Mouse (Mus musculus) heart, embryonic 15.5 days (tissue): ENCODE results near the gene Satb2. TPM values are rescaled to one million over a fixed set of nuclear protein-coding genes. Genes with fewer than 3 reads are reported as not detected.
"Not testable (repeated sequence)": the region's sequence is repeated elsewhere in the genome, so short reads cannot be mapped to it uniquely, and the experiment has no call there.

Experiments used
- ATAC-seq: fragments of 200-750 bp; cut with Nextera tagmentation; replicated peaks from 2 replicates; pipeline ENCODE4 v1.8.0; 2017; ENCODE audit warnings: low read depth, moderate TSS enrichment; ENCODE audit not compliant: insufficient number of reproducible peaks, insufficient read depth, low FRiP score
- H3K27ac ChIP-seq: fragments of 300-500 bp; sonication (generic); 2 replicates; pipeline ENCODE4 v1.5.1; 2015; ENCODE audit warnings: mild to moderate bottlenecking, inconsistent platforms
- H3K27me3 ChIP-seq: fragments of 300-500 bp; sonication (generic); 2 replicates; pipeline ENCODE4 v1.6.1; 2015; ENCODE audit warnings: inconsistent platforms
- H3K36me3 ChIP-seq: fragments of 300-500 bp; sonication (generic); 2 replicates; pipeline ENCODE4 v1.6.1; 2015; ENCODE audit warnings: mild to moderate bottlenecking, inconsistent platforms
- H3K4me1 ChIP-seq: fragments of 300-500 bp; sonication (generic); replicated peaks from 2 replicates; pipeline ENCODE4 v1.6.1; 2015; ENCODE audit warnings: inconsistent platforms
- H3K4me2 ChIP-seq: fragments of 300-500 bp; sonication (generic); 2 replicates; pipeline ENCODE4 v1.6.1; 2015; ENCODE audit warnings: inconsistent platforms, mild to moderate bottlenecking, moderate library complexity
- H3K4me3 ChIP-seq: fragments of 300-500 bp; sonication (generic); 2 replicates; pipeline ENCODE4 v1.5.1; 2015; ENCODE audit warnings: mild to moderate bottlenecking, inconsistent platforms
- H3K9ac ChIP-seq: fragments of 300-500 bp; sonication (generic); 2 replicates; pipeline ENCODE4 v1.6.1; 2015; ENCODE audit warnings: mild to moderate bottlenecking, inconsistent platforms
- H3K9me3 ChIP-seq: fragments of 300-500 bp; sonication (generic); replicated peaks from 2 replicates; pipeline ENCODE4 v1.6.1; 2016; ENCODE audit warnings: inconsistent platforms
- whole genome bisulfite sequencing: fragments of 180-500 bp; shearing (Covaris S2); methylation state at CpG from one replicate; pipeline ENCODE4 v1.1.7; 2015; ENCODE audit warnings: mixed read lengths; 5-methylcytosine and 5-hydroxymethylcytosine counted together
- polyA plus RNA-seq: library from polyadenylated mRNA; unstranded; fragments of >200 nt; fragmentation: Nextera tagmentation; extraction: Ambion mirVana; gene quantifications from 2 replicates; pipeline ENCODE4 v1.2.1, GENCODE M21; 2015

The Satb2 gene
- polyA plus RNA-seq, 1 experiment from 2014 or later, result 0.10 TPM

DNA sequence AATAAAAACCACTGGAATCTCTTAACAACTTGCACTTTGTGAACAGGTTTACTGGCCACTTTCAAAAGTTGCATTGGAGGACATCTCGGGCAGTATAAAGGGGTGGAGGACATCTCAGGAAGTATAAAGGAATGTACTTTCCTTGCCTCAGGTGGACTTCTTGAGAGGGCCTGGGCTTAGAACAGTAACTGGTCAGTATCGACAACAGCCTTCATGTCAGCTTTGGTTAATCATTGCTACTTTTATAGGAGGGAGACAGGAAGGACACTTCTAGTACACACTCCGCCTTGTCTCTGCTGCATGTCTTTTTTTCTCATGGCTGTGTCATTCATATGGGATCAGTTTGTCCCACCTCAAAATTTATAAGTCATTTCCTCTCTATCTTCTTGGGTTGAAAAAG is 156.4 kb downstream of the Satb2 start:
- H3K36me3 ChIP-seq, result no peaks in the 10 kb centered on the region
- no peak for ATAC-seq
- H3K9ac ChIP-seq, result no peak overlapping the region
- no peak overlapping the region for H3K27ac ChIP-seq
- no peaks in the 10 kb centered on the region for H3K9me3 ChIP-seq
- WGBS, result 82% methylated on average over 3 of the region's 3 CpGs
- H3K4me3 ChIP-seq, result no peak overlapping the region
- no peaks in the 10 kb centered on the region for H3K4me1 ChIP-seq
- no peak overlapping the region for H3K4me2 ChIP-seq
- H3K27me3 ChIP-seq, result no peaks in the 10 kb centered on the region

GRCm38 (mm10) chr1:56813506-56813905 is 164.9 kb downstream of the Satb2 start:
- H3K27ac ChIP-seq, result no peak overlapping the region
- H3K4me2 ChIP-seq, result no peak overlapping the region
- no peak for ATAC-seq
- no peak overlapping the region for H3K4me3 ChIP-seq
- H3K36me3 ChIP-seq, result no peaks in the 10 kb centered on the region
- H3K9me3 ChIP-seq, result no peaks in the 10 kb centered on the region
- no peaks in the 10 kb centered on the region for H3K4me1 ChIP-seq
- no peak overlapping the region for H3K9ac ChIP-seq
- H3K27me3 ChIP-seq, result no peaks in the 10 kb centered on the region

DNA sequence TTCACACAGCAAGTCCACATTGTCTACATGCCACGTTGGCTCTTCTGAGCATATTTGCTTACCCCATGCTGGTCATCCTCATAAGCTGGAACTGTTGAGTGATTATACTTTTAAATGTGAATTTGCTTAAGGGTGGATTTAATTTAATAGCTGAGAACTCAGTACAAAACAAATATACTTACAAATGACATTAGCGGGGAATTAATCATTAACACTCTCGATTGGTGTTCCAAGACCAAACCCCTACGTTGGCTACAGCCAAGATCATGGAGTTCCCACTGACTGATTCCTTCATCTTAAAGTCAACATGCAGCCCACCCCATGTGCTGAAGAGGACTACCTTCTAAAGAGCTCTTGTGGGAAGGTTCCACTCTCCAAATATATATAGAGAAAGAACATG is 165.5 kb downstream of the Satb2 start:
- no peak for ATAC-seq
- H3K9me3 ChIP-seq, result no peaks in the 10 kb centered on the region
- WGBS, result 82% methylated on average over 4 of the region's 4 CpGs

DNA sequence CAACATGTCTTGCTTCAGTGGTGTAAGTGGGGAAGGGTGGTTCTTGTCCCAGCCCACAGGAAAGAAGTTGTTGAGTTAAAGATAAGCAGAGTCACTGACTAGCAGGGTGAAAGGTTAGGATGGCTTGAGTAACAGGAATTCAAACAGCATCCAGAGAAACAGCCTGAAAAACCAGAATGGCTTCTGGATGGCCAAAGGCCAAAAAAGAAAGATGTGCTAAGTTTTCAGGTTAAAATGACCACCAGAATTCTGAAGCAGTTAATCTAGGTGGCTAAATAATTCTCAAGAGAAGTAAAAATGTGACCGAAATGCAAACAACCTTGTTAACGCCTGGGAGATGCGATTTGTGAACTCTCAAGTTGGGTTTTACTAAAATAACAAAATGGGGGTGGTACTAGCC is 167.0 kb downstream of the Satb2 start:
- Histone ChIP-seq H3K9ac (no peak overlapping the region), H3K9me3 (no peaks in the 10 kb centered on the region), H3K4me2 (no peak overlapping the region), H3K27ac (no peak overlapping the region), H3K27me3 (no peaks in the 10 kb centered on the region), H3K4me3 (no peak overlapping the region), H3K4me1 (no peaks in the 10 kb centered on the region), H3K36me3 (no peaks in the 10 kb centered on the region)
- WGBS, result 87% methylated on average over 3 of the region's 3 CpGs
- ATAC-seq, result no peak

More for the DNA sequence above, 165.5 kb downstream of the Satb2 start:
- Histone ChIP-seq H3K4me2 (no peak overlapping the region), H3K27ac (no peak overlapping the region), H3K4me3 (no peak overlapping the region), H3K36me3 (no peaks in the 10 kb centered on the region), H3K27me3 (no peaks in the 10 kb centered on the region), H3K4me1 (no peaks in the 10 kb centered on the region), H3K9ac (no peak overlapping the region)

GRCm38 (mm10) chr1:56806006-56806405 is 172.4 kb downstream of the Satb2 start:
- Histone ChIP-seq H3K27me3 (no peaks in the 10 kb centered on the region), H3K4me2 (no peak overlapping the region), H3K9ac (no peak overlapping the region), H3K36me3 (no peaks in the 10 kb centered on the region), H3K4me1 (no peaks in the 10 kb centered on the region), H3K9me3 (no peaks in the 10 kb centered on the region), H3K4me3 (no peak overlapping the region), H3K27ac (no peak overlapping the region)
- 73% methylated on average over 5 of the region's 5 CpGs for WGBS
- ATAC-seq, result no peak

DNA sequence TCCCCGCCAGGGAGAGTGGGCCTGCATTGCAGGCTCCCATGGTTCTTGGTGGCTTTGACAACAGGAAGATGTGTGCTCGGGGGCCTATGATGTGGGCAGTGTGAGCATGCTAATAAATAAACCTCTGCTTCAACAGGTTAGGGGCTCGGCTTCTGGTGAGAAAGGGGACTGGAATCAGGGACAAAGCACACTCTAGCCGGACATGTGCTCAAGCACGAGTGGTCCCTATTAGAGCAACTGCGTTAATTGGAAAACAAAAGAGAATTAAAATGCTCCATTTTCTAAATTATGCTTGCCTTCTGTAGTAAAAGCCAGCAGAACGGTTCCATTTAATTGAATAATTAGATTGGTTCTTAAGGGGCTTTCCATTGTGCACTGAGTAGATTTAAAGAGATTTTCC is 177.8 kb downstream of the Satb2 start:
- Histone ChIP-seq H3K4me1 (no peaks in the 10 kb centered on the region), H3K27me3 (no peaks in the 10 kb centered on the region), H3K27ac (no peak overlapping the region), H3K4me2 (no peak overlapping the region), H3K9me3 (no peaks in the 10 kb centered on the region), H3K36me3 (no peaks in the 10 kb centered on the region), H3K9ac (no peak overlapping the region), H3K4me3 (no peak overlapping the region)
- WGBS, result 83% methylated on average over 7 of the region's 7 CpGs
- ATAC-seq, result no peak

- H3K4me2 ChIP-seq, result 0 out of 2 replicates have a peak overlapping the region, but pooled peaks have one; percentile 13
Measured at GRCm38 (mm10) chr1:56795016-56795608, 183.3 kb downstream of the Satb2 start.

DNA sequence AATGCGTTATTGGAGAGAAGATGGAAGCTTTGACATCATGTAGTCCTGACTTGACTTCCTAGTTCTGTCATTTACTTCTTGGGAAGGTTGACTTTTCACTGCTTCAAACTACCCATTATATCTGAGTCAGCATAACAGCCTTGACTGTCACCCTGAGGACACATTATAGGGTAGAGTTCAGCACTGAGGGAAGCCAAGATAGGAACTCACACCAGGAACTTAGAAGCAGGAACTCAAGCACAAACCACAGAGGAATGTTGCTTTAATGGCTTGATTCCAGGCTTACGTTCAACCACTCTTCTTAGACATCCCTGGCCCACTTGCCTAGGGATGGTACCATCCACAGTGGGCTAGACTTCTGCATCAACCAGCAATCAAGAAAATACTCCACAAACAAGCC is 188.8 kb downstream of the Satb2 start:
- no peak for ATAC-seq
- no peak overlapping the region for H3K27ac ChIP-seq
- H3K4me1 ChIP-seq, result no peaks in the 10 kb centered on the region
- no peaks in the 10 kb centered on the region for H3K36me3 ChIP-seq
- H3K9me3 ChIP-seq, result no peaks in the 10 kb centered on the region
- no peak overlapping the region for H3K4me2 ChIP-seq
- WGBS, result 72% methylated on average over 2 of the region's 2 CpGs
- H3K4me3 ChIP-seq, result no peak overlapping the region
- H3K9ac ChIP-seq, result no peak overlapping the region
- no peaks in the 10 kb centered on the region for H3K27me3 ChIP-seq

More at GRCm38 (mm10) chr1:56795016-56795608, 183.3 kb downstream of the Satb2 start:
- H3K9me3 ChIP-seq, result no peaks in the 10 kb centered on the region
- no peaks in the 10 kb centered on the region for H3K36me3 ChIP-seq
- H3K4me1 ChIP-seq, result no peaks in the 10 kb centered on the region
- no peak for ATAC-seq
- H3K4me3 ChIP-seq, result peak overlapping the region; percentile 7; the same call in 1 of the 2 replicates
- no peak overlapping the region for H3K9ac ChIP-seq
- no peak overlapping the region for H3K27ac ChIP-seq
- WGBS, result 71% methylated on average over 19 of the region's 19 CpGs
- no peaks in the 10 kb centered on the region for H3K27me3 ChIP-seq

DNA sequence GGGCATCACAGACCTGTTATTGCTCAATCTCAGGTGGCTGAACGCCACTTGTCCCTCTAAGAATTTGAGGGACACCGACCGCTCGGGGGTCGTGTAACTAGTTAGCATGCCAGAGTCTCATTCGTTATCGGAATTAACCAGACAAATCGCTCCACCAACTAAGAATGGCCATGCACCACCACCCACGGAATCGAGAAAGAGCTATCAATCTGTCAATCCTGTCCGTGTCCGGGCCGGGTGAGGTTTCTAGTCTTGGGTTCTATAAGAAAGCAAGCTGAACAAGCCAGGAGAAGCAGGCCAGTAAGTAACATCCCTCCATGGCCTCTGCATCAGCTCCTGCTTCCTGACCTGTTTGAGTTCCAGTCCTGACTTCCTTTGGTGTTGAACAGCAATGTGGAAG is 196.3 kb downstream of the Satb2 start:
- H3K9ac ChIP-seq, H3K27ac ChIP-seq, H3K4me2 ChIP-seq, H3K4me3 ChIP-seq, H3K9me3 ChIP-seq, H3K27me3 ChIP-seq, H3K36me3 ChIP-seq, H3K4me1 ChIP-seq: not testable (repeated sequence)
- WGBS, result 88% methylated on average over 13 of the region's 13 CpGs
- ATAC-seq, result peak; percentile 74; the same call in 1 of the 2 replicates

- no peak overlapping the region for H3K9ac ChIP-seq
- ATAC-seq, result no peak
- no peaks in the 10 kb centered on the region for H3K9me3 ChIP-seq
- H3K27ac ChIP-seq, result no peak overlapping the region
- H3K4me1 ChIP-seq, result no peaks in the 10 kb centered on the region
- no peak overlapping the region for H3K4me2 ChIP-seq
- no peak overlapping the region for H3K4me3 ChIP-seq
- H3K27me3 ChIP-seq, result no peaks in the 10 kb centered on the region
- 95% methylated on average over 1 of the region's 1 CpGs for WGBS
- no peaks in the 10 kb centered on the region for H3K36me3 ChIP-seq
Measured at GRCm38 (mm10) chr1:56764205-56764604, 214.2 kb downstream of the Satb2 start.

DNA sequence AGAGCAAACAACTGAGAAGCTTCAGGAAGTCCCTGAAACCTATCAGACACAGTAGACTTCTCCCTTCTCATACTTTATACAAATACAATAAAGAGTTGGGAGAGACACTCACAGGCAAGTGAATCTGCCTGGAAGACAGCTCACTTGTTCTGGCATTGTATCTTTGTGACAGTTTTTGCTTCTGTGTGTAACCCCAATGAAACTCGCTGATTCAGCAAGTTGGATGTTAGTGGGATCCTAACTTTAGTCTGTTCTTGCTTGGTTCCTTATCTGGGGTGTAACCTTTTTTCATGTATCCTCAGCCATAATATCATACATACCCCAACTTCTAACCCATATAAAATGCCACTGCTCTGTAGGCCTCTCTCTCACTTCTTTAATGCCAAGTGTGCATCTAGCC is 216.9 kb downstream of the Satb2 start:
- H3K9me3 ChIP-seq, result no peaks in the 10 kb centered on the region
- H3K9ac ChIP-seq, result no peak overlapping the region
- no peaks in the 10 kb centered on the region for H3K4me1 ChIP-seq
- no peak overlapping the region for H3K27ac ChIP-seq
- ATAC-seq, result no peak
- no peak overlapping the region for H3K4me2 ChIP-seq
- no peak overlapping the region for H3K4me3 ChIP-seq
- H3K27me3 ChIP-seq, result no peaks in the 10 kb centered on the region
- 96% methylated on average over 1 of the region's 1 CpGs for WGBS
- H3K36me3 ChIP-seq, result no peaks in the 10 kb centered on the region

GRCm38 (mm10) chr1:56753283-56753682 is 225.2 kb downstream of the Satb2 start:
- H3K9ac ChIP-seq, result no peak overlapping the region
- H3K36me3 ChIP-seq, result no peaks in the 10 kb centered on the region
- H3K27ac ChIP-seq, result no peak overlapping the region
- ATAC-seq, result no peak
- no peaks in the 10 kb centered on the region for H3K27me3 ChIP-seq
- H3K4me3 ChIP-seq, result no peak overlapping the region
- H3K9me3 ChIP-seq, result no peaks in the 10 kb centered on the region
- H3K4me2 ChIP-seq, result no peak overlapping the region
- H3K4me1 ChIP-seq, result no peaks in the 10 kb centered on the region
- WGBS, result 29% methylated on average over 1 of the region's 1 CpGs
